ENCODE assay signal across 9 mouse cellular contexts in genomic region chr5:140659607-140660272, GRCm38 (mm10). TPM values are rescaled to one million over a fixed set of nuclear protein-coding genes. Genes with fewer than 3 reads are reported as not detected.
A peak's percentile ranks its signal among the peaks of the same experiment; 100 is the strongest.
DNase-seq lines count a peak whose midpoint lies in the region; ATAC-seq and TF ChIP-seq lines count a peak whose summit lies in the region.
"Had no signal": no experiment of that assay in that cellular context is flagged by ENCODE, and none has a peak within 500 bp of the region (broad histone marks: within the 10 kb centered on the region; RNA-seq: fewer than 3 reads in every experiment).

No protein-coding gene starts in this region.

- no peaks in the 10 kb centered on the region for H3K27me3 ChIP-seq in kidney, adult 2 months (replicated peaks; ENCODE audit: control insufficient read depth, insufficient read depth, low read length)
- H3K27me3 ChIP-seq: heart, embryonic 15.5 days had no signal

- no peak for TF ChIP-seq POLR2A in kidney, adult 2 months (IDR thresholded peaks at IDR 0.05; ENCODE audit: low read depth, low read length)

- TF ChIP-seq CTCF in kidney, adult 2 months (conservative IDR thresholded peaks at IDR 0.05; ENCODE audit: insufficient read depth, insufficient read length, low read depth, low read length) = no peak

- ATAC-seq in frontal cortex, adult (ENCODE audit: low TSS enrichment) = peak; percentile 50

- H3K4me3 ChIP-seq in kidney, adult 2 months (ENCODE audit: insufficient read depth, low read depth, low read length) = no peak overlapping the region
- H3K4me3 ChIP-seq: heart, embryonic 15.5 days had no signal

- no peak overlapping the region for H3K27ac ChIP-seq in kidney, adult 2 months (ENCODE audit: insufficient read depth, low read depth, low read length)
- H3K27ac ChIP-seq: heart, embryonic 15.5 days had no signal

- H3K4me1 ChIP-seq in kidney, adult 2 months (ENCODE audit: control insufficient read depth, insufficient read depth, low read length) = no peaks in the 10 kb centered on the region

- peak; percentile 61 for DNase-seq in retina, postnatal 1 day
- DNase-seq in retina, embryonic 14.5 days (ENCODE audit: low spot score) = no peak
- DNase-seq in left cerebral cortex, adult 8-10 months (ENCODE audit: low spot score in 2 of 2) = peak; percentile 59 to 93
- peak; percentile 87 to 93 for DNase-seq in right cerebral cortex, postnatal 10 days (ENCODE audit: low spot score in 2 of 2)
- no peak for DNase-seq in heart, adult 8-10 months (ENCODE audit: low spot score)
- DNase-seq in thymus, postnatal 36 days = no peak
- DNase-seq in kidney, adult 2 months = no peak

- H3K36me3 ChIP-seq in kidney, adult 2 months (ENCODE audit: control insufficient read depth, insufficient read depth, low read length) = no peaks in the 10 kb centered on the region
- H3K36me3 ChIP-seq: heart, embryonic 15.5 days had no signal

- WGBS in kidney, adult 2 months = 40% methylated on average over 16 of the region's 16 CpGs

RNA-seq across cellular contexts. Expression of gene Ttyh3, which starts 10.9 kb away (rescaled TPM):
- total RNA-seq in left cerebral cortex, adult 8-10 months (2022) = 100 to 1,000 TPM; 173 to 201 (median 187) TPM
- total RNA-seq in heart, adult 8-10 months (2022) = 10 to 100 TPM in 2 of 4 experiments, 1 to 10 TPM in 2; 8.8 to 11.5 (median 9.9) TPM
- polyA plus RNA-seq in kidney, adult 2 months (2012; rRNA removed) = 33.5 and 35.6 TPM in 2 replicates

RNA-seq across cellular contexts. Expression of gene Iqce, which starts 42.4 kb away (rescaled TPM):
- total RNA-seq in left cerebral cortex, adult 8-10 months (2022) = 10 to 100 TPM; 45.8 to 52.8 (median 51.2) TPM
- 1 to 10 TPM; 4.5 to 7.8 (median 5.6) TPM for total RNA-seq in heart, adult 8-10 months (2022)
- polyA plus RNA-seq in kidney, adult 2 months (2012; rRNA removed) = 23.1 and 27.2 TPM in 2 replicates

RNA-seq across cellular contexts. Expression of gene Brat1, which starts 45.1 kb away (rescaled TPM):
- 10 to 100 TPM; 20.0 to 21.1 (median 21.0) TPM for total RNA-seq in left cerebral cortex, adult 8-10 months (2022)
- 1 to 10 TPM; 6.7 to 8.2 (median 7.8) TPM for total RNA-seq in heart, adult 8-10 months (2022)
- 16.3 and 20.4 TPM in 2 replicates for polyA plus RNA-seq in kidney, adult 2 months (2012; rRNA removed)

RNA-seq across cellular contexts. Expression of gene Lfng, which starts 52.6 kb away (rescaled TPM):
- total RNA-seq in left cerebral cortex, adult 8-10 months (2022) = 10 to 100 TPM; 19.9 to 24.1 (median 22.3) TPM
- total RNA-seq in heart, adult 8-10 months (2022) = 1 to 10 TPM; 6.0 to 8.3 (median 6.9) TPM
- polyA plus RNA-seq in kidney, adult 2 months (2012; rRNA removed) = 37.8 and 43.3 TPM in 2 replicates

Comparison
In these comparisons a context has a peak if more than half of its experiments do, and no peak if none do; other contexts are left out.
1. DNase-seq: peak in retina, postnatal 1 day (single experiment), left cerebral cortex, adult 8-10 months (2 of 2) and right cerebral cortex, postnatal 10 days (2 of 2); none in retina, embryonic 14.5 days (single experiment), heart, adult 8-10 months (single experiment), thymus, postnatal 36 days (0 of 2) and kidney, adult 2 months (single experiment).
2. RNA of gene Ttyh3, which starts 10.9 kb away (total RNA-seq): 173 to 201 TPM in left cerebral cortex, adult 8-10 months; 8.8 to 11.5 TPM in heart, adult 8-10 months; every median in the first group is over 10 times any median in the second.
3. RNA of gene Iqce, which starts 42.4 kb away (total RNA-seq): 45.8 to 52.8 TPM in left cerebral cortex, adult 8-10 months; 4.5 to 7.8 TPM in heart, adult 8-10 months; every median in the first group is over 4 times any median in the second.